Mouse (Mus musculus): ENCODE measurements around the gene Ltb4r1. TPM values are rescaled to one million over a fixed set of nuclear protein-coding genes. Genes with fewer than 3 reads are reported as not detected.

The Ltb4r1 gene
- polyA plus RNA-seq, 1 experiment from 2014 or later = 0.88 TPM

GRCm38 (mm10) chr14:55795380-55796163, 29.8 kb downstream of the Ltb4r1 start:
- Histone ChIP-seq H3K4me2 (replicated peaks; ENCODE audit: low read depth, low read length) (no peak overlapping the region), H3K27me3 (ENCODE audit: control insufficient read depth, insufficient read depth, low read length) (no peaks in the 10 kb centered on the region), H3K27ac (ENCODE audit: low read length) (peak overlapping the region; percentile 45; the same call in 1 of the 2 replicates), H3K36me3 (ENCODE audit: control insufficient read depth, insufficient read depth, low read length) (no peaks in the 10 kb centered on the region), H3K4me3 (ENCODE audit: low read depth, low read length) (no peak overlapping the region), H3K9me3 (ENCODE audit: control insufficient read depth, low read depth, low read length) (no peaks in the 10 kb centered on the region), H3K9ac (replicated peaks; ENCODE audit: low read depth, low read length) (no peak overlapping the region), H3K4me1 (ENCODE audit: control insufficient read depth, insufficient read depth, low read length) (no peaks in the 10 kb centered on the region)
- ATAC-seq (ENCODE audit: insufficient number of reproducible peaks, insufficient read depth, low FRiP score, low read depth) = peak; percentile 67; the same call in 1 of the 2 replicates
- WGBS = 69% methylated on average over 15 of the region's 15 CpGs

GRCm38 (mm10) chr14:55814885-55815284, 49.1 kb downstream of the Ltb4r1 start:
- H3K9me3 ChIP-seq (ENCODE audit: control insufficient read depth, low read depth, low read length) = no peaks in the 10 kb centered on the region

GRCm38 (mm10) chr14:55815310-55815751, 49.6 kb downstream of the Ltb4r1 start:
- Histone ChIP-seq H3K4me3 (ENCODE audit: low read depth, low read length) (peak overlapping the region; percentile 35), H3K9me3 (ENCODE audit: control insufficient read depth, low read depth, low read length) (no peaks in the 10 kb centered on the region), H3K36me3 (ENCODE audit: control insufficient read depth, insufficient read depth, low read length) (no peaks in the 10 kb centered on the region), H3K9ac (replicated peaks; ENCODE audit: low read depth, low read length) (peak overlapping the region; percentile 22; the same call in 1 of the 2 replicates), H3K4me2 (replicated peaks; ENCODE audit: low read depth, low read length) (peak overlapping the region; percentile 65), H3K27ac (ENCODE audit: low read length) (0 out of 2 replicates have a peak overlapping the region, but pooled peaks have one; percentile 6), H3K4me1 (ENCODE audit: control insufficient read depth, insufficient read depth, low read length) (no peaks in the 10 kb centered on the region), H3K27me3 (ENCODE audit: control insufficient read depth, insufficient read depth, low read length) (no peaks in the 10 kb centered on the region)
- WGBS = 25% methylated on average over 17 of the region's 17 CpGs
- ATAC-seq (ENCODE audit: insufficient number of reproducible peaks, insufficient read depth, low FRiP score, low read depth) = peak; percentile 82

More at GRCm38 (mm10) chr14:55814885-55815284, 49.1 kb downstream of the Ltb4r1 start:
- 0 out of 2 replicates have a peak overlapping the region, but pooled peaks have one; percentile 6 for H3K27ac ChIP-seq (ENCODE audit: low read length)
- peak overlapping the region; percentile 65 for H3K4me2 ChIP-seq (replicated peaks; ENCODE audit: low read depth, low read length)
- 18% methylated on average over 16 of the region's 16 CpGs for WGBS
- peak overlapping the region; percentile 22; the same call in 1 of the 2 replicates for H3K9ac ChIP-seq (replicated peaks; ENCODE audit: low read depth, low read length)
- no peaks in the 10 kb centered on the region for H3K27me3 ChIP-seq (ENCODE audit: control insufficient read depth, insufficient read depth, low read length)
- peak; percentile 53; the same call in 1 of the 2 replicates for ATAC-seq (ENCODE audit: insufficient number of reproducible peaks, insufficient read depth, low FRiP score, low read depth)
- H3K36me3 ChIP-seq (ENCODE audit: control insufficient read depth, insufficient read depth, low read length) = no peaks in the 10 kb centered on the region
- no peaks in the 10 kb centered on the region for H3K4me1 ChIP-seq (ENCODE audit: control insufficient read depth, insufficient read depth, low read length)
- peak overlapping the region; percentile 35 for H3K4me3 ChIP-seq (ENCODE audit: low read depth, low read length)

Other genes with a start within 250 kb of the Ltb4r1 start
- not detected in 2 replicates for gene Nrl, start 241.0 kb upstream of the Ltb4r1 start, polyA plus RNA-seq (2014; fragmentation: Nextera tagmentation; extraction: Ambion mirVana)
- 43.4 and 44.0 TPM in 2 replicates for gene Pck2, start 225.7 kb upstream of the Ltb4r1 start, polyA plus RNA-seq (2014; fragmentation: Nextera tagmentation; extraction: Ambion mirVana)
- 67.6 and 69.6 TPM in 2 replicates for gene Dcaf11, start 206.0 kb upstream of the Ltb4r1 start, polyA plus RNA-seq (2014; fragmentation: Nextera tagmentation; extraction: Ambion mirVana)
- gene A730061H03Rik, start 205.6 kb upstream of the Ltb4r1 start, polyA plus RNA-seq (2014; fragmentation: Nextera tagmentation; extraction: Ambion mirVana) = 0.91 and 1.2 TPM in 2 replicates
- gene Fitm1, start 190.3 kb upstream of the Ltb4r1 start, polyA plus RNA-seq (2014; fragmentation: Nextera tagmentation; extraction: Ambion mirVana) = 0.61 TPM in 1 of 2 replicates, not detected in the other
- 161 and 170 TPM in 2 replicates for gene Psme1, start 187.8 kb upstream of the Ltb4r1 start, polyA plus RNA-seq (2014; fragmentation: Nextera tagmentation; extraction: Ambion mirVana)
- gene Emc9, start 180.7 kb upstream of the Ltb4r1 start, polyA plus RNA-seq (2014; fragmentation: Nextera tagmentation; extraction: Ambion mirVana) = 5.9 and 7.1 TPM in 2 replicates
- gene Psme2, start 174.8 kb upstream of the Ltb4r1 start, polyA plus RNA-seq (2014; fragmentation: Nextera tagmentation; extraction: Ambion mirVana) = 296 and 307 TPM in 2 replicates
- gene Rnf31, start 174.3 kb upstream of the Ltb4r1 start, polyA plus RNA-seq (2014; fragmentation: Nextera tagmentation; extraction: Ambion mirVana) = 13.2 and 15.1 TPM in 2 replicates
- gene Irf9, start 162.4 kb upstream of the Ltb4r1 start, polyA plus RNA-seq (2014; fragmentation: Nextera tagmentation; extraction: Ambion mirVana) = 7.4 and 8.1 TPM in 2 replicates
- gene Rec8, start 147.9 kb upstream of the Ltb4r1 start, polyA plus RNA-seq (2014; fragmentation: Nextera tagmentation; extraction: Ambion mirVana) = 7.1 and 10.9 TPM in 2 replicates
- 93.6 and 105 TPM in 2 replicates for gene Ipo4, start 130.0 kb upstream of the Ltb4r1 start, polyA plus RNA-seq (2014; fragmentation: Nextera tagmentation; extraction: Ambion mirVana)
- 3.7 and 3.9 TPM in 2 replicates for gene Gm49378, start 128.1 kb upstream of the Ltb4r1 start, polyA plus RNA-seq (2014; fragmentation: Nextera tagmentation; extraction: Ambion mirVana)
- 109 and 112 TPM in 2 replicates for gene Tm9sf1, start 122.2 kb upstream of the Ltb4r1 start, polyA plus RNA-seq (2014; fragmentation: Nextera tagmentation; extraction: Ambion mirVana)
- gene Tssk4, start 115.8 kb upstream of the Ltb4r1 start, polyA plus RNA-seq (2014; fragmentation: Nextera tagmentation; extraction: Ambion mirVana) = 0.59 and 1.6 TPM in 2 replicates
- gene Mdp1, start 105.5 kb upstream of the Ltb4r1 start, polyA plus RNA-seq (2014; fragmentation: Nextera tagmentation; extraction: Ambion mirVana) = 54.8 and 55.8 TPM in 2 replicates
- gene Gmpr2, start 94.0 kb upstream of the Ltb4r1 start, polyA plus RNA-seq (2014; fragmentation: Nextera tagmentation; extraction: Ambion mirVana) = 56.8 and 63.6 TPM in 2 replicates
- gene Nedd8, start 93.8 kb upstream of the Ltb4r1 start, polyA plus RNA-seq (2014; fragmentation: Nextera tagmentation; extraction: Ambion mirVana) = 535 and 580 TPM in 2 replicates
- 44.2 and 45.5 TPM in 2 replicates for gene Tinf2, start 84.1 kb upstream of the Ltb4r1 start, polyA plus RNA-seq (2014; fragmentation: Nextera tagmentation; extraction: Ambion mirVana)
- gene Tgm1, start 52.0 kb upstream of the Ltb4r1 start, polyA plus RNA-seq (2014; fragmentation: Nextera tagmentation; extraction: Ambion mirVana) = 19.5 and 21.3 TPM in 2 replicates
- gene Rabggta, start 43.7 kb upstream of the Ltb4r1 start, polyA plus RNA-seq (2014; fragmentation: Nextera tagmentation; extraction: Ambion mirVana) = 30.0 and 31.0 TPM in 2 replicates
- gene Dhrs1, start 20.3 kb upstream of the Ltb4r1 start, polyA plus RNA-seq (2014; fragmentation: Nextera tagmentation; extraction: Ambion mirVana) = 83.0 and 99.4 TPM in 2 replicates
- gene Nop9, start 20.3 kb upstream of the Ltb4r1 start, polyA plus RNA-seq (2014; fragmentation: Nextera tagmentation; extraction: Ambion mirVana) = 36.6 and 38.8 TPM in 2 replicates
- gene Cideb, start 7.5 kb upstream of the Ltb4r1 start, polyA plus RNA-seq (2014; fragmentation: Nextera tagmentation; extraction: Ambion mirVana) = 2.3 and 2.6 TPM in 2 replicates
- 0.13 and 0.52 TPM in 2 replicates for gene Ltb4r2, start 4.5 kb upstream of the Ltb4r1 start, polyA plus RNA-seq (2014; fragmentation: Nextera tagmentation; extraction: Ambion mirVana)
- gene Adcy4, start 18.1 kb downstream of the Ltb4r1 start, polyA plus RNA-seq (2014; fragmentation: Nextera tagmentation; extraction: Ambion mirVana) = 4.3 and 5.8 TPM in 2 replicates
- gene Ripk3, start 22.9 kb downstream of the Ltb4r1 start, polyA plus RNA-seq (2014; fragmentation: Nextera tagmentation; extraction: Ambion mirVana) = 25.3 and 32.3 TPM in 2 replicates
- gene Nfatc4, start 57.2 kb downstream of the Ltb4r1 start, polyA plus RNA-seq (2014; fragmentation: Nextera tagmentation; extraction: Ambion mirVana) = 54.9 and 56.6 TPM in 2 replicates
- 14.2 and 17.2 TPM in 2 replicates for gene Nynrin, start 88.0 kb downstream of the Ltb4r1 start, polyA plus RNA-seq (2014; fragmentation: Nextera tagmentation; extraction: Ambion mirVana)
- gene Cbln3, start 118.4 kb downstream of the Ltb4r1 start, polyA plus RNA-seq (2014; fragmentation: Nextera tagmentation; extraction: Ambion mirVana) = 0.36 and 0.45 TPM in 2 replicates
- gene Khnyn, start 119.0 kb downstream of the Ltb4r1 start, polyA plus RNA-seq (2014; fragmentation: Nextera tagmentation; extraction: Ambion mirVana) = 10.4 TPM in 2 replicates
- gene Sdr39u1, start 134.3 kb downstream of the Ltb4r1 start, polyA plus RNA-seq (2014; fragmentation: Nextera tagmentation; extraction: Ambion mirVana) = 64.4 and 71.5 TPM in 2 replicates
- 2.6 and 3.4 TPM in 2 replicates for gene Cma1, start 178.7 kb downstream of the Ltb4r1 start, polyA plus RNA-seq (2014; fragmentation: Nextera tagmentation; extraction: Ambion mirVana)
- gene Cma2, start 185.0 kb downstream of the Ltb4r1 start, polyA plus RNA-seq (2014; fragmentation: Nextera tagmentation; extraction: Ambion mirVana) = not detected in 2 replicates